Mouse (Mus musculus) lung, embryonic 14.5 days (tissue): Measurements from ENCODE around the gene Khnyn. TPM values are rescaled to one million over a fixed set of nuclear protein-coding genes. Genes with fewer than 3 reads are reported as not detected.
A peak's percentile ranks its signal among the peaks of the same experiment; 100 is the strongest.

Source experiments
- ATAC-seq: fragments of 200-750 bp; cut with Nextera tagmentation; 2 replicates; pipeline ENCODE4 v1.8.0; 2017; ENCODE audit warnings: mild to moderate bottlenecking, moderate TSS enrichment, moderate library complexity; ENCODE audit not compliant: insufficient read depth
- DNase-seq: peaks from one replicate; pipeline ENCODE4 v3.0.0-alpha.2; 2015
- H3K27ac ChIP-seq: fragments of 300-500 bp; sonication (generic); 2 replicates; pipeline ENCODE4 v1.5.1; 2014; ENCODE audit warnings: low read depth, mild to moderate bottlenecking, moderate library complexity
- H3K27me3 ChIP-seq: fragments of 300-500 bp; sonication (generic); 2 replicates; pipeline ENCODE4 v1.6.1; 2014; ENCODE audit warnings: low read length, control low read depth; ENCODE audit not compliant: insufficient read depth
- H3K36me3 ChIP-seq: fragments of 300-500 bp; sonication (generic); 2 replicates; pipeline ENCODE4 v1.6.1; 2014; ENCODE audit warnings: control low read depth; ENCODE audit not compliant: insufficient read depth
- H3K4me1 ChIP-seq: fragments of 300-500 bp; sonication (generic); 2 replicates; pipeline ENCODE4 v1.6.1; 2014; ENCODE audit warnings: antibody characterized with exemption, control low read depth; ENCODE audit not compliant: insufficient read depth
- H3K4me2 ChIP-seq: fragments of 300-500 bp; sonication (generic); 2 replicates; pipeline ENCODE4 v1.6.1; 2014; ENCODE audit warnings: mild to moderate bottlenecking
- H3K4me3 ChIP-seq: fragments of 300-500 bp; sonication (generic); 2 replicates; pipeline ENCODE4 v1.5.1; 2014; ENCODE audit warnings: low read depth, low read length
- H3K9ac ChIP-seq: fragments of 300-500 bp; sonication (generic); 2 replicates; pipeline ENCODE4 v1.6.1; 2014
- H3K9me3 ChIP-seq: fragments of 300-500 bp; sonication (generic); 2 replicates; pipeline ENCODE4 v1.6.1; 2016; ENCODE audit warnings: low read depth, low read length, control low read depth
- CTCF ChIP-seq: IDR thresholded peaks from 2 replicates; pipeline ENCODE4 v1.5.1; 2016; ENCODE audit warnings: antibody characterized with exemption, low read depth
- WGBS: fragments of 180-500 bp; shearing (Covaris S2); extraction: QIAGEN DNeasy Blood & Tissue Kit; methylation state at CpG from one replicate; pipeline ENCODE4 v1.1.7; 2014; 5-methylcytosine and 5-hydroxymethylcytosine counted together
- polyA plus RNA-seq: library from polyadenylated mRNA; unstranded; fragments of >200 nt; fragmentation: Nextera tagmentation; extraction: Ambion mirVana; gene quantifications from 2 replicates; pipeline ENCODE4 v1.2.1, GENCODE M21; 2014

Gene Khnyn
- polyA plus RNA-seq, 1 experiment from 2014 or later = 13.7 TPM

- H3K27ac ChIP-seq = no peak overlapping the region
- no peaks in the 10 kb centered on the region for H3K4me1 ChIP-seq
- H3K27me3 ChIP-seq = no peaks in the 10 kb centered on the region
- no peak overlapping the region for H3K4me2 ChIP-seq
- H3K4me3 ChIP-seq = no peak overlapping the region
- TF ChIP-seq CTCF = no peak
- DNase-seq = no peak
- no peaks in the 10 kb centered on the region for H3K9me3 ChIP-seq
- 69% methylated on average over 11 of the region's 11 CpGs for WGBS
- no peak overlapping the region for H3K9ac ChIP-seq
- no peak for ATAC-seq
- H3K36me3 ChIP-seq = no peaks in the 10 kb centered on the region
Observed at GRCm38 (mm10) chr14:55943601-55944000, 58.9 kb downstream of the Khnyn start.

DNA sequence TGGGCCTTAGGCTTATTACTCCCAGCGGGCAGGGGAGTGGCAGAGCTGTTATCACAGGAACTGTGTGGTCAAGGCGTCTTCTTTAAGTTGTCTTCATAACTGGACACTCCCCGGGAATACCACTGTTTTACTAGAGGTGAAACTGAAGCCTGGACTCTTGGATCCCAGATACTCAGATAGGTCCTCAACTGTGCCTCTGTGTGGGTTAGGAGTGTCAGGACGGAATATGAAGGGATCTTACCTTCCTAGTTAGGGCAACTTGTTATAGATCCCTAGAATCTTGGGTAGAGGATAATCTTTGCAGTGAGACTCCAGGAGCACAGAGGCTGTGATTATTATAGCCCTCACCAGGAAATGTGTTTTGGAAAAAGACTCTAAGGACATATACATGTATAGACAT, 59.8 kb downstream of the Khnyn start, which contains the start of gene Cma1:
TSS of gene Cma1 (minus strand) at position 101 of the 400 bp plus-strand sequence.
- H3K36me3 ChIP-seq = no peaks in the 10 kb centered on the region
- no peak within 1 kb of the TSS for H3K4me2 ChIP-seq
- no peaks in the 10 kb centered on the region for H3K27me3 ChIP-seq
- no peak within 1 kb of the TSS for H3K9ac ChIP-seq
- WGBS = 72% methylated on average over 4 of the region's 4 CpGs
- H3K27ac ChIP-seq = no peak within 1 kb of the TSS
- no peaks in the 10 kb centered on the region for H3K9me3 ChIP-seq
- no peak within 1 kb of the TSS for H3K4me3 ChIP-seq
- H3K4me1 ChIP-seq = no peaks in the 10 kb centered on the region
- no peak for ATAC-seq
- no peak for DNase-seq
- no peak for TF ChIP-seq CTCF

DNA sequence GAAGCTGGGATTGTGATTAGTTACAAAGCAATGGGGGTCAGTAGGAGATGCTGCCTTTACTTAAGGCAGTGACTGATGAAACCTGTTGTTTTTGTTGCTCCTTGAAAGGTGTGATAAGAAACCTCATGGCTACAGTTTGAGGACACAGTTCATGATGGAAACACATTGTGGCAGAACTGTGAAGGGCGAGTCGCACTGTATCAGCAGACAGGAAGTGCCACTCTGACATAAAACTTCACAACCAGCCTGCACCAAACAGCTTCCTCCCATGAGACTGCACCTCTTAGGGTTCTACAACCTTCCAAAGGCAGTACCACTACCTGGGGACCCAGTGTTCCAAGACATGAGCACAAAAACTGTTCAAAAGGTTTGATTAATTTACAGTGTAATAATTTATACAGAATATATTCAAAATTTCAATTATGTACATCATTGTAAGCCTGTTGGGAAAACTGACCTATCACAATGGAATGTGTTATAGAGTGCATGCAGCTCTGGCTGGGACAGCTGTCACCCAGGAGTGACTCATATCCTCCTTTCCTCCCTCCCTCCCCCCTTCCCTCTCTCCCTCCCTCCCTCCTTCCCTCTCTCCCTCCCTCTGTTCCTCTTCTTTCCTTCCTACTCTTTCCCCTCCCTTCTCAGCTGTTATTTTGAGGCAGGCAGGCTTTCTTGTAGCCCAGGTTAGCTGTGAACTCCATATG, 61.7 kb downstream of the Khnyn start:
- Histone ChIP-seq H3K9me3 (no peaks in the 10 kb centered on the region), H3K27ac (no peak overlapping the region), H3K27me3 (no peaks in the 10 kb centered on the region), H3K4me3 (no peak overlapping the region), H3K4me1 (no peaks in the 10 kb centered on the region), H3K36me3 (no peaks in the 10 kb centered on the region), H3K4me2 (no peak overlapping the region), H3K9ac (no peak overlapping the region)
- DNase-seq = peak; percentile 36
- 35% methylated on average over 2 of the region's 2 CpGs for WGBS
- no peak for TF ChIP-seq CTCF
- ATAC-seq = peak; percentile 63; the same call in 1 of the 2 replicates

Other genes with a start within 250 kb of the Khnyn start
- gene Ipo4, start 249.0 kb upstream of the Khnyn start, polyA plus RNA-seq = 97.5 and 115 TPM in 2 replicates
- 2.1 TPM in 2 replicates for gene Gm49378, start 247.1 kb upstream of the Khnyn start, polyA plus RNA-seq
- gene Tm9sf1, start 241.1 kb upstream of the Khnyn start, polyA plus RNA-seq = 111 and 122 TPM in 2 replicates
- 0.89 and 1.1 TPM in 2 replicates for gene Tssk4, start 234.8 kb upstream of the Khnyn start, polyA plus RNA-seq
- gene Mdp1, start 224.4 kb upstream of the Khnyn start, polyA plus RNA-seq = 51.6 and 52.0 TPM in 2 replicates
- gene Gmpr2, start 213.0 kb upstream of the Khnyn start, polyA plus RNA-seq = 58.4 and 59.4 TPM in 2 replicates
- gene Nedd8, start 212.8 kb upstream of the Khnyn start, polyA plus RNA-seq = 556 and 577 TPM in 2 replicates
- 53.3 and 58.0 TPM in 2 replicates for gene Tinf2, start 203.1 kb upstream of the Khnyn start, polyA plus RNA-seq
- 0.89 and 1.3 TPM in 2 replicates for gene Tgm1, start 171.0 kb upstream of the Khnyn start, polyA plus RNA-seq
- 25.6 and 29.5 TPM in 2 replicates for gene Rabggta, start 162.7 kb upstream of the Khnyn start, polyA plus RNA-seq
- gene Dhrs1, start 139.3 kb upstream of the Khnyn start, polyA plus RNA-seq = 76.7 and 79.9 TPM in 2 replicates
- gene Nop9, start 139.3 kb upstream of the Khnyn start, polyA plus RNA-seq = 48.7 and 50.6 TPM in 2 replicates
- gene Cideb, start 126.5 kb upstream of the Khnyn start, polyA plus RNA-seq = 0.36 and 0.38 TPM in 2 replicates
- 0.19 and 0.70 TPM in 2 replicates for gene Ltb4r2, start 123.5 kb upstream of the Khnyn start, polyA plus RNA-seq
- gene Ltb4r1, start 119.0 kb upstream of the Khnyn start, polyA plus RNA-seq = 0.31 and 0.64 TPM in 2 replicates
- gene Adcy4, start 100.9 kb upstream of the Khnyn start, polyA plus RNA-seq = 11.6 and 14.1 TPM in 2 replicates
- gene Ripk3, start 96.1 kb upstream of the Khnyn start, polyA plus RNA-seq = 42.5 and 51.4 TPM in 2 replicates
- gene Nfatc4, start 61.8 kb upstream of the Khnyn start, polyA plus RNA-seq = 58.8 and 66.1 TPM in 2 replicates
- 18.7 and 19.4 TPM in 2 replicates for gene Nynrin, start 30.9 kb upstream of the Khnyn start, polyA plus RNA-seq
- 1.4 and 1.9 TPM in 2 replicates for gene Cbln3, start 555 bp upstream of the Khnyn start, polyA plus RNA-seq
- gene Sdr39u1, start 15.3 kb downstream of the Khnyn start, polyA plus RNA-seq = 44.3 and 47.2 TPM in 2 replicates
- gene Cma1, start 59.7 kb downstream of the Khnyn start, polyA plus RNA-seq = 3.7 and 4.4 TPM in 2 replicates
- not detected in 2 replicates for gene Cma2, start 66.0 kb downstream of the Khnyn start, polyA plus RNA-seq
- not detected in 2 replicates for gene Mcpt1, start 133.0 kb downstream of the Khnyn start, polyA plus RNA-seq
- gene Mcpt9, start 145.5 kb downstream of the Khnyn start, polyA plus RNA-seq = not detected in 2 replicates
- gene Mcpt2, start 157.1 kb downstream of the Khnyn start, polyA plus RNA-seq = not detected in 2 replicates
- 0.28 TPM in 1 of 2 replicates, not detected in the other for gene Mcpt4, start 177.4 kb downstream of the Khnyn start, polyA plus RNA-seq
- 0.54 and 2.8 TPM in 2 replicates for gene Mcpt8, start 200.3 kb downstream of the Khnyn start, polyA plus RNA-seq
- not detected in 2 replicates for gene Ctsg, start 217.6 kb downstream of the Khnyn start, polyA plus RNA-seq
- gene Gzme, start 235.7 kb downstream of the Khnyn start, polyA plus RNA-seq = not detected in 2 replicates
- not detected in 2 replicates for gene Gzmd, start 247.7 kb downstream of the Khnyn start, polyA plus RNA-seq